Mouse (Mus musculus) myocyte (in vitro differentiated cells): ENCODE data around the gene Hint1.

Source experiments
- CEBPB ChIP-seq: IDR thresholded peaks from 2 replicates; pipeline ENCODE4 v1.6.1; 2011; ENCODE audit warnings: mild to moderate bottlenecking, moderate library complexity; ENCODE audit not compliant: poor library complexity, insufficient read depth, severe bottlenecking
- E2F4 ChIP-seq: IDR thresholded peaks from one replicate; pipeline ENCODE4 v1.6.1; 2011; ENCODE audit warnings: mild to moderate bottlenecking, control low read depth, moderate library complexity; ENCODE audit not compliant: insufficient read depth
- MAX ChIP-seq: IDR thresholded peaks from one replicate; pipeline ENCODE4 v1.6.1; 2011; ENCODE audit warnings: low read depth, mild to moderate bottlenecking, control low read depth
- MYOD1 ChIP-seq, 3 experiments: IDR thresholded peaks; one replicate each; pipeline ENCODE4 v1.6.1; 2011; ENCODE audit warnings: control low read depth in 2 of 3, low read depth in 2 of 3, mild to moderate bottlenecking in 2 of 3, moderate library complexity in 1 of 3; ENCODE audit not compliant: insufficient read length in 2 of 3, control insufficient read depth in 1 of 3
- MYOG ChIP-seq, 3 experiments: IDR thresholded peaks; one replicate each; pipeline ENCODE4 v1.6.1; 2011; ENCODE audit warnings: control low read depth in 2 of 3, low read depth in 2 of 3, mild to moderate bottlenecking in 2 of 3; ENCODE audit not compliant: insufficient read length in 2 of 3, control insufficient read depth in 1 of 3, insufficient read depth in 1 of 3
- POLR2A ChIP-seq: IDR thresholded peaks from one replicate; pipeline ENCODE4 v1.6.1; 2011; ENCODE audit warnings: low read depth, mild to moderate bottlenecking, control low read depth, moderate library complexity; ENCODE audit not compliant: insufficient read length
- POLR2AphosphoS2 ChIP-seq: IDR thresholded peaks from one replicate; pipeline ENCODE4 v1.6.1; 2011; ENCODE audit warnings: low read depth, control low read depth; ENCODE audit not compliant: insufficient read length
- REST ChIP-seq: IDR thresholded peaks from one replicate; pipeline ENCODE4 v1.6.1; 2011; ENCODE audit warnings: mild to moderate bottlenecking, control low read depth, moderate library complexity; ENCODE audit not compliant: insufficient read depth, insufficient read length
- SRF ChIP-seq: IDR thresholded peaks from one replicate; pipeline ENCODE4 v1.6.1; 2011; ENCODE audit warnings: low read depth; ENCODE audit not compliant: control insufficient read depth, insufficient read length
- TCF12 ChIP-seq: IDR thresholded peaks from one replicate; pipeline ENCODE4 v1.6.1; 2011; ENCODE audit warnings: mild to moderate bottlenecking, control low read depth; ENCODE audit not compliant: poor library complexity, insufficient read depth, severe bottlenecking
- TCF3 ChIP-seq: IDR thresholded peaks from one replicate; pipeline ENCODE4 v1.6.1; 2011; ENCODE audit warnings: low read depth, control low read depth; ENCODE audit not compliant: insufficient read length
- USF1 ChIP-seq: IDR thresholded peaks from one replicate; pipeline ENCODE4 v1.6.1; 2011; ENCODE audit warnings: low read depth, mild to moderate bottlenecking, control low read depth, moderate library complexity

DNA sequence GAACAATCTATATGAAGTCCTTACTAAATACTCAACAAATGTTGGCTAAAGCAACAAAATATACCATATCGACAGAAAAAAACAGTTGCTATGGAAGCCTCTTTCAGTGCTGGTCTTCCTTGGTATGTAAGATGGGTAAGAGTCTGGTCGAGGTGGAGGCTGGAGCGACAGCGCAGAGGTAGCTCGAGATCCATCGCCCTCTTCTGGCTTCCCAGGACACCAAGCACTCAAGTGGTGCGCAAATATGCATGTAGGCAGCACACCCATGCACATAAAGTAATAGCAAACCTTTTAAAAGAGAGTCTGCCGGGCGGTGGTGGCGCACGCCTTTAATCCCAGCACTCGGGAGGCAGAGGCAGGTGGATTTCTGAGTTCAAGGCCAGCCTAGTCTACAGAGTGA, 14.5 kb upstream of the Hint1 start:
- TF ChIP-seq POLR2A (no peak), MAX (no peak), CEBPB (no peak), USF1 (no peak), MYOG (IDR thresholded peaks at IDR 0.05; ENCODE audit: control insufficient read depth in 1 of 3, insufficient read depth in 1 of 3, insufficient read length in 2 of 3, low read depth in 2 of 3) (no peak), POLR2AphosphoS2 (no peak), E2F4 (no peak), TCF3 (no peak), TCF12 (no peak), SRF (no peak), MYOD1 (IDR thresholded peaks at IDR 0.05; ENCODE audit: control insufficient read depth in 1 of 3, insufficient read length in 2 of 3, low read depth in 2 of 3) (no peak), REST (no peak)
